Mouse (Mus musculus) cerebellum, postnatal 4 days (tissue): ENCODE data around the gene Slc36a3.

Source experiments
- DNase-seq, 2 experiments: peaks; one replicate each; pipeline ENCODE4 v3.0.0; 2022; ENCODE audit warnings: low spot score in 2 of 2, mixed read lengths in 1 of 2

Slc36a3 gene

DNA sequence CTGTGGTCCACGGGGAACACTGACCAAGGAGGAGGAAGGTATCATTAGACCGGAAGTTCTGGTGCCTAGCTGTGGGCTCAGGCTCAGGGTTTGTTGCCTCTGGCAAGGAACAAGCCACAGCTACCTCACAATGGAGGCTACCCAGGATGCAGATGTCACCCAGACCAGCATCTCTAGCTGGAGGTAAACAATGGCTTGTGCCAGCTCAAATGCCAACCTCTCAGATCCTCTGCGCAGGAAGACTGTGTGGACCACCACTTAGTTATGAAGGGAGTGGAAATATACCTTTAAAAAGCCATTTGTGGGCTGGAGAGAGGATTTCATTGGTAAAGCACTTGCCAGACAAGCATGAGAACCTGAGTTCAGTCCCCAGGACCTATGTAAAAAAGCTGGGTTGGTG is at the start of gene Slc36a3:
TSS of gene Slc36a3 (minus strand) at position 101 of the 400 bp plus-strand sequence.
- DNase-seq, result no peak

- DNase-seq, result no peak
Measured at GRCm38 (mm10) chr11:55197740-55198510, 46.4 kb upstream of the Slc36a3 start.

- DNase-seq, result no peak
Measured at GRCm38 (mm10) chr11:55197086-55197485, 45.6 kb upstream of the Slc36a3 start.

DNA sequence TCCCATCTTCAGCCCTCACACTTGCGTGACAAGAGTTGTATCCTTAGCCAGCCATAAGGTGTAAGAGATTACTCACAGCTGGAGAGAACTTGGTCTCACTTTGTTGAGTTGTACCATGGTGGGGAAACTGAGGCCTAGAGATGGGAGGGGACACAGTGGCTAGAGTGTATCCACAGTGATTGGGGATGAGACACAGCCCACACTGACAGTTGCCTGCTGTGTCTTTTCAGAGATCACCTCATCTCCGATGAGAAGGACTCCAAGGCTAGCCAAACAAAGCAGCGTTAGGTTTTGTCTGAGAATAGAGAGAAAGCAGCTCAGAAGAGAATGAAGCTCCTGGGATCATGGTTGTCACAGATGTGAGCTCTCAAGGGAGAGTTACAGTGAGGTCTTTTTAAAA is 38.7 kb upstream of the Slc36a3 start:
- DNase-seq, result no peak

- DNase-seq, result no peak
Measured at GRCm38 (mm10) chr11:55187777-55188176, 36.3 kb upstream of the Slc36a3 start.

GRCm38 (mm10) chr11:55187292-55187691 is 35.8 kb upstream of the Slc36a3 start:
- no peak for DNase-seq

- no peak for DNase-seq
Measured at GRCm38 (mm10) chr11:55184733-55185291, 33.3 kb upstream of the Slc36a3 start, which contains the start of gene Slc36a2. Gene Slc36a2, minus strand, starts transcription at chr11:55185077.

- DNase-seq, result no peak
Measured at GRCm38 (mm10) chr11:55184246-55184645, 32.7 kb upstream of the Slc36a3 start.

DNA sequence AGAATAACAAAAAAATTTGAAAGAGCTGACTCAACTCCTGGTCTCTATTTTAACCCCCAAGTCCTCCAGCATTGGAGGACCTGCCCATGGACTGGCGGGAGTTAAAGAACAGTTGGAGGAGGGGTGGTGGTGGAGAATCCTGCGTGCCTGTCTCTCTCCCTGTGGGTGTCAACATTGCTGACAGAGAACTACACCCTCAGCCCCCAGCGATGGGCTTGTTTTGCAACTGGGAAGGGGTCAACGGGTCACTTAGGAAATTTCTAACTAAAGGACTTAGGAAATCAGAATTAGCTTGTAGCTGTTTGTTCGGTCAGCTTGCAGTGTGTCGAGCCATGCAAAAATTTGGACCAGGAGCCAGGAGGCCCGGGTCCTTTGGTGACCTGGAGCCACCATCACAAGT is 31.6 kb upstream of the Slc36a3 start:
- no peak for DNase-seq

DNA sequence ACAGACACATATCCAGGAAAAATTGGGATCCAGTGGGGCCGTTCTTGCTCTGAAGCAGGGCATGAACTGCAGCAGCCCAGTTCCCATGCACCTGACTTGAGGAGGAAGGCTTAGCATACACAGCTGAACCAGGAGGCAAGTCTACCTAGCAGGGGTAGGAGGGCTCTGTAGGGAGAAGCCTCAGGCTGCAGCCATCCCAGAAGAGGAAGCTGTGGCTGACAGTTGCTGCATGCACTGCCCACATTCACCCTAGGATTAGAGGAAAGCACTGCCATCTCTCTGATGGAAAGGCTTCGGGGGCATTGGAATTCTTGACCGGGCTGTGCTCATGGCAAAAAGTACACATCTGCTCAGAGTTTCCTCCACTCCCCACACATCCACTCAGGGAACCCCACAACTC is 28.3 kb upstream of the Slc36a3 start:
- DNase-seq, result no peak

GRCm38 (mm10) chr11:55178830-55179229 is 27.3 kb upstream of the Slc36a3 start:
- DNase-seq, result no peak

GRCm38 (mm10) chr11:55170501-55170900 is 19.0 kb upstream of the Slc36a3 start:
- DNase-seq, result no peak

- no peak for DNase-seq
Measured at GRCm38 (mm10) chr11:55168914-55169313, 17.4 kb upstream of the Slc36a3 start.

GRCm38 (mm10) chr11:55168504-55168903 is 17.0 kb upstream of the Slc36a3 start:
- DNase-seq, result no peak

DNA sequence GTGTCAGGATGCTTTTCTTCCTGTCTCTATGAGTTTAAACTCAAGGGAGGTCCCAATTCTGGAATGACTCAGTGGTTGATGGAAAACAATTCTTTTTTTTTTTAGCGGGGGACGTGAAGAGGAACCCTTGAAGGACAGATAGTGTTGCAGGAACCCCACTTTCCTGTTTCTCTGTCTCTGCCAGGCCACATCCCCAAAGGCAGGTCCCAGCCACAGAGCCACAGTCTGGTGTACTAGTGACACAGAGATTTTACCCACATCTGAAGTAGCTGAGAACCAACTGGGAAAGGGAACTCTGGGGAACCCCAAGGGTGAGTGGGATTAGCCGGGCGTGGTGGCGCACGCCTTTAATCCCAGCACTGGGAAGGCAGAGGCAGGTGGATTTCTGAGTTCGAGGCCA is 14.2 kb upstream of the Slc36a3 start:
- DNase-seq, result no peak

GRCm38 (mm10) chr11:55164723-55165122 is 13.2 kb upstream of the Slc36a3 start:
- peak in 1 of 2 experiments; percentile 32 for DNase-seq

DNA sequence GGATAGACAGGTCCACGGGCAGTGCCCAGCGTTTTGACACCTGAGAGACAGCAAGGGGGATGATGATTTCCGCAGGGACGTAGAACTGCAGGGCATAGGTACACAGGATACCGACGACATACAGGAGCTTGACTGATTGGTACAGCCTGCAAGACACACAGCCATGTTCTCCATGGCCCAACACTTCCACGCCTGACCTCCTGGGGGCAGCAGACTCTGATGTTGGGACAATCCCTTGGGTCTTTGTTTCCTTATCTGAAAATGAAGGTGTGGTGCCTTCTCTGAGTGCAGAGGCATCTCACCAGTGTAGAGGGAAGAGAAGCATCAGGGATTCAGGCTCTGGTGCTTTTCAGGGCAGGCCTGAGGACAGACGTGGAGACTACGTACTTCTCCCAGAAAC is 11.2 kb upstream of the Slc36a3 start:
- DNase-seq, result peak in 1 of 2 experiments; percentile 26

- DNase-seq, result peak; percentile 70 to 87
Measured at GRCm38 (mm10) chr11:55158785-55159359, 7.4 kb upstream of the Slc36a3 start.

GRCm38 (mm10) chr11:55155070-55155421 is 3.5 kb upstream of the Slc36a3 start:
- no peak for DNase-seq

DNA sequence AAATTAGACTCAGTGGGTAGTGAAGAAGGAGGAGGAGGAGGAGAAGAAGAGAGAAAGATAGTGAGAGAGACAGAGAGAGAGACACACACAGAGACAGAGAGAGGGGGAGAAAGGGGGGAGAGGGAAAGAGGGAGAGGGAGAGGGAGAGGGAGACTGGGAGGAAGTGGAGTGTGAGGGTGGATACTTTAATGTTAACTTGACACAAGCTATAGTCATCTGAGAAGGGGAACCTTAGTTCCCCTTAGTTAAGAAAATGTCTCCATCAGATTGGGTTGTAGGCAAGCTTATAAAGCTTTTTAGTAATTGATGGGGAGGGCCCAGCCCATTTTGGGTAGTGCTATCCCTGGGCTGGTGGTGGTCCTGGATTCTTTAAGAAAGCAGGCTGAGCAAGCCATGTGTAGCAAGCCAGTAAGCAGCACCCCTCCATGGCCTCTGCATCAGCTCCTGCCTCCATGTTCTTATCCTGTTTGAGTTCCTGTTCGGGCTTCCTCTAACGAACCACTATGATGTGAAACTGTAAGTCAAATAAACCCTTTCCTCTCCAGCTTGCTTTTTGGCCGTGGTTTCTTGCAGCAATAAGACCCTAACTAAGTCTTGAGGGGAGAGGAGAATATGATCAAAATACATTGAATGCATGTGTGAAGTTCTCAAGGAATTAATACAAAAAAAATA is 3.0 kb upstream of the Slc36a3 start:
- DNase-seq, result no peak

DNA sequence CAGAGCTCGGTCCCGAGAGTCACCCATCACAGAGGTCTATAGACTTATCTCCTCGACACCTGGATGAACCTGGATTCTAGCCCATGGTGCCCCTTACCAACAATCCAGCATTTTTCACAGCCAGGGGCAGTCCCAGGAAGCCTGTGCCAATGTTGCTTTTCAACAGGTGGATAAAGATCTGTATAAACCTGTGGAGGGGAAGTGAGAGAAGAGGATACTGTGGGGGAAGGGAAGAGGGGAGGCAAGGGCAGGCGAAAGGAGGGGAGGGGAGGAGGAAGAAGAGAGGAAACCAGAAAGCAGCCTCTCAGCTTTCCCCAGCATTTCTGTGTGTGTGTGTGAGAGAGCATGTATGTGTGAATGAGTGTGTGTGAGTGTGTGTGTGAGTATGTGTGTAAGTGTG is 3.0 kb downstream of the Slc36a3 start:
- DNase-seq, result no peak

DNA sequence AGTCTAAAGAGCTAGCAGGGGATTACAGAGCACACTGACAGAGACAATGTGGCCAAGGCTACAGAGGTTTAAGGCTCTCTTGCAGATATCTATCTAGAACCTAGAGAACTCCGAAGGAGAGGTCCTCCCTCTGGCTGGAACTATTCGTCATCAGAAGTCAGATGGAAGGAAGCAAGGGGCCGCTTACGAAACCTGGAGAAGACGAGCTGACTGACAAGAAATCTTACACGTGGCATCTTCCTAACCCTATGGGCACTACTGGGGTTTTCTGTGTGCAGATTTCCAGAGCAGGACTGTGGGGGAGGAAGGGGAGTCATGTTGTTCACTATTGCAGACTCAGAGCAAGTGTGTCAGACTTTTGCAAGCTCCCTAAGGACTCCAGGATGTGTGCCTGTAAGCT is 4.1 kb downstream of the Slc36a3 start:
- no peak for DNase-seq

DNA sequence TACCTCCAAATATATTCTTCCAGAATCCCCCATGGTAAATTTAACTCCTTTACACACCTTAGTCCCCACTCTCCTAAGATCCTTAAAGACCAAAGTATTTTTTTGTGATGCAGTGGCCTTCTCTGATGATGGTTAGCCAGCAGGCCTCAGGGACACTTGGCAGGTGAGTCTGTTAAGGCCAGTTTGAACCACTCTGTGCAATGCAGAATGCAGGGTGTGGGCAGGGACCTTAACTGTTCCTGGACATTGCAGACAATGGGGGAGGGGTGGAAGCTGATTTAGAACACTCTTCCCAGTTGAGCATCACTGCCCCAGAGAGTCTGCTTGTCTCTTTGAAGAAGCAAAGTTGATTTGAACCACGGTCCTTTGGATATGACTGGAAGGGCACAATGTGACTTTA is 4.7 kb downstream of the Slc36a3 start:
- DNase-seq, result no peak
